ENCODE assay signal across 8 mouse cellular contexts in the genomic region with DNA sequence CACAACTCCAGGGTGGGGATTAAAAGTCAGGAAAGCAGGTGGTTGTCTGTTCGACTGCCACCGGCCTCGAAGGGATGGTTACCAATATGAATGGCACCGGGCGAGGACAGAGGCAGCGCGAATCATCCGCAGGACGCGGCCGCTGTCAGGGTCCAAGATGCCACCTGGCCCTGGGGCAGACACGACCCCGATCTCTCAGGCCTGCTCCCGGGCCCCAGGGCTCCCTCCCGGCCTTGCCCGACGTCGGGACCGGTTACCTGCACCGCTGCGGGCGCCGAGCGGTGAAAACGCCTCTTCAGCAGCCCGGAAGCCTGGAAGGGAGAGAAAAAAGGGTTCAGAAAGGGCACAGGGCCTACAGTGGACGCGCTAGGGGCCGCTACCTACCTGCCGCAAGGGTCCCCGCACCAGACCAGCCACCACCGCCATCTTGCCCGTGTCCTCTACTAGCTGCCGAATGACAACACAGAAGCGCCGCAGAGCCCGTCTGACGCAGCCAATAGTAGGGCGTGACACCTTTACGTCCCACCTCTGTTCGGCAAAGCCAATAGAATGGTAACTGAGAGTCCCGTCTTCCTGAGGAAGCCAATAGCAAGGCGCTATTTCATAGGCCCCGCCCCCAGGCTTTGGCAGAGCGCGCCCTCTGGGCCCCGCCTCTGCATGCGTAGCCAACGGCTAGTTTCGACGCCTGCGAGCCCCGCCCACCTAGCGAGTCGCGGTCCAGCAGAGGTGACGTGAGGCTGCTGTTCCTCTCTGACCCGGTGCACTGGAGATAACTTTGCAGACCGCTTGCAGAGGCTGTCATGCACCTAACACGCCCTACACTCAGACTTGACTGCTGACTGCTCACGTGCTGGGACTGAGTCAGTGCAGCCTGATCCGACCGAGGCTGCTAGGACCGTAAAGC. TPM values are rescaled to one million over a fixed set of nuclear protein-coding genes. Genes with fewer than 3 reads are reported as not detected.
DNase-seq lines count a peak whose midpoint lies in the region; ATAC-seq and TF ChIP-seq lines count a peak whose summit lies in the region.

A gene (minus strand): TSS at position 519 of the 904 bp plus-strand sequence.

- peak within 1 kb of the TSS; percentile 99 for H3ac ChIP-seq in C2C12 (ENCODE audit: control insufficient read depth, insufficient read length, low read depth)
- H3ac ChIP-seq in myocyte (ENCODE audit: control insufficient read depth, insufficient read length) = peak within 1 kb of the TSS; percentile 26

- no peaks in the 10 kb centered on the region for H3K27me3 ChIP-seq in C2C12 (ENCODE audit: control insufficient read depth, insufficient read depth, insufficient read length)
- no peaks in the 10 kb centered on the region for H3K27me3 ChIP-seq in erythroblast, embryonic 14.5 days (ENCODE audit: control insufficient read depth)
- no peaks in the 10 kb centered on the region for H3K27me3 ChIP-seq in heart, embryonic 11.5 days (ENCODE audit: control insufficient read depth, insufficient read depth, low read length)
- no peaks in the 10 kb centered on the region for H3K27me3 ChIP-seq in kidney, embryonic 16.5 days (ENCODE audit: insufficient read depth, low read length)
- no peaks in the 10 kb centered on the region for H3K27me3 ChIP-seq in liver, adult 2 months (ENCODE audit: control insufficient read depth, insufficient read depth, low read length)
- H3K27me3 ChIP-seq in myocyte (ENCODE audit: control insufficient read depth, insufficient read depth, insufficient read length) = no peaks in the 10 kb centered on the region
- H3K27me3 ChIP-seq in splenic B cell, adult 2 months (ENCODE audit: control insufficient read depth, insufficient read depth, low read length, poor library complexity, severe bottlenecking) = no peaks in the 10 kb centered on the region

- peaks cover 23% of the 10 kb centered on the region for H3K36me3 ChIP-seq in C2C12 (ENCODE audit: control insufficient read depth, insufficient read depth)
- peaks cover 38% of the 10 kb centered on the region for H3K36me3 ChIP-seq in erythroblast, embryonic 14.5 days (ENCODE audit: control insufficient read depth)
- H3K36me3 ChIP-seq in heart, embryonic 11.5 days (ENCODE audit: control insufficient read depth, insufficient read depth, low read length) = peaks cover 13% of the 10 kb centered on the region; the same call in 1 of the 2 replicates
- peaks cover 27% of the 10 kb centered on the region for H3K36me3 ChIP-seq in kidney, embryonic 16.5 days (ENCODE audit: insufficient read depth, low read length)
- peaks cover 27% of the 10 kb centered on the region; the same call in 1 of the 2 replicates for H3K36me3 ChIP-seq in liver, adult 2 months (ENCODE audit: control insufficient read depth, insufficient read depth, low read length)
- peaks cover 15% of the 10 kb centered on the region for H3K36me3 ChIP-seq in myocyte (ENCODE audit: control insufficient read depth, insufficient read depth)
- peaks cover 12% of the 10 kb centered on the region for H3K36me3 ChIP-seq in splenic B cell, adult 2 months (ENCODE audit: control insufficient read depth, insufficient read depth, low read length, poor library complexity, severe bottlenecking)

- peak; percentile 64; the same call in 1 of the 2 replicates for TF ChIP-seq POLR2A in brain, embryonic 14.5 days (IDR thresholded peaks at IDR 0.05; ENCODE audit: borderline replicate concordance, extremely low read depth, insufficient read depth, insufficient read length, poor library complexity, severe bottlenecking)
- peak; percentile 94 for TF ChIP-seq POLR2A in liver, adult 2 months (IDR thresholded peaks at IDR 0.05; ENCODE audit: extremely low read depth, insufficient read depth, low read length)
- TF ChIP-seq POLR2A in myocyte (IDR thresholded peaks at IDR 0.05; ENCODE audit: insufficient read length, low read depth) = peak; percentile 67

- peaks cover 8% of the 10 kb centered on the region for H3K79me3 ChIP-seq in C2C12 (ENCODE audit: low read depth)

- H3K9me3 ChIP-seq in erythroblast, embryonic 14.5 days (ENCODE audit: control insufficient read depth, low read length) = no peaks in the 10 kb centered on the region
- H3K9me3 ChIP-seq in heart, embryonic 11.5 days (replicated peaks; ENCODE audit: control insufficient read depth, low read length) = no peaks in the 10 kb centered on the region
- H3K9me3 ChIP-seq in kidney, embryonic 16.5 days (ENCODE audit: low read length) = no peaks in the 10 kb centered on the region

- peak; percentile 100 for DNase-seq in brain, embryonic 14.5 days (ENCODE audit: low read depth)
- DNase-seq in liver, adult 2 months (ENCODE audit: extremely low read depth, low read depth, low spot score) = peak; percentile 99
- peak; percentile 99 for DNase-seq in splenic B cell, adult 2 months (ENCODE audit: low read depth, low spot score)

- WGBS in heart, embryonic 11.5 days (ENCODE audit: insufficient replicate concordance) = under 1% methylated on average over 63 of the region's 64 CpGs
- 1% methylated on average over 64 of the region's 64 CpGs for WGBS in kidney, embryonic 16.5 days
- 1% methylated on average over 64 of the region's 64 CpGs for WGBS in liver, adult 2 months

- H3K9ac ChIP-seq in heart, embryonic 11.5 days (ENCODE audit: low read depth, low read length) = peak within 1 kb of the TSS; percentile 98
- H3K9ac ChIP-seq in kidney, embryonic 16.5 days (replicated peaks; ENCODE audit: low read length) = peak within 1 kb of the TSS; percentile 97
- peak within 1 kb of the TSS; percentile 98 for H3K9ac ChIP-seq in liver, adult 2 months (ENCODE audit: low read depth, low read length)

- peaks cover 28% of the 10 kb centered on the region for H3K4me1 ChIP-seq in erythroblast, embryonic 14.5 days (ENCODE audit: control insufficient read depth)
- H3K4me1 ChIP-seq in heart, embryonic 11.5 days (ENCODE audit: control insufficient read depth, insufficient read depth, low read length) = peaks cover 6% of the 10 kb centered on the region
- H3K4me1 ChIP-seq in kidney, embryonic 16.5 days (ENCODE audit: insufficient read depth, low read length) = peaks cover 12% of the 10 kb centered on the region
- peaks cover 11% of the 10 kb centered on the region for H3K4me1 ChIP-seq in liver, adult 2 months (ENCODE audit: control insufficient read depth, insufficient read depth, low read length)

- H3K4me2 ChIP-seq in heart, embryonic 11.5 days = peak within 1 kb of the TSS; percentile 79
- peak within 1 kb of the TSS; percentile 95 for H3K4me2 ChIP-seq in kidney, embryonic 16.5 days (replicated peaks; ENCODE audit: low read depth, low read length)
- H3K4me2 ChIP-seq in myocyte (ENCODE audit: low read depth) = peak within 1 kb of the TSS; percentile 94

- TF ChIP-seq CTCF in C2C12 (IDR thresholded peaks at IDR 0.05; ENCODE audit: control insufficient read depth, insufficient read depth, insufficient read length) = no peak
- TF ChIP-seq CTCF in brain, embryonic 14.5 days (IDR thresholded peaks at IDR 0.05; ENCODE audit: borderline replicate concordance, extremely low read depth, insufficient read depth, insufficient read length) = no peak
- TF ChIP-seq CTCF in liver, adult 2 months (IDR thresholded peaks at IDR 0.05; ENCODE audit: low read depth, low read length) = 0 out of 2 replicates have a peak, but pooled peaks have one; percentile 3

- H3K4me3 ChIP-seq in C2C12 (ENCODE audit: insufficient read depth, poor library complexity, severe bottlenecking) (peak within 1 kb of the TSS; percentile 89), myocyte (peak within 1 kb of the TSS; percentile 82)
- peak within 1 kb of the TSS; percentile 99 for H3K4me3 ChIP-seq in erythroblast, embryonic 14.5 days (replicated peaks)
- H3K4me3 ChIP-seq in heart, embryonic 11.5 days (ENCODE audit: low read depth, low read length) = peak within 1 kb of the TSS; percentile 86
- H3K4me3 ChIP-seq in kidney, embryonic 16.5 days (ENCODE audit: low read length) = peak within 1 kb of the TSS; percentile 100
- peak within 1 kb of the TSS; percentile 90 for H3K4me3 ChIP-seq in liver, adult 2 months (ENCODE audit: insufficient read depth, low read depth, low read length)

- H3K27ac ChIP-seq in heart, embryonic 11.5 days (ENCODE audit: low read depth, low read length) = peak within 1 kb of the TSS; percentile 95
- peak within 1 kb of the TSS; percentile 89 for H3K27ac ChIP-seq in kidney, embryonic 16.5 days (ENCODE audit: low read length)
- H3K27ac ChIP-seq in liver, adult 2 months (replicated peaks; ENCODE audit: insufficient read depth, low read depth, low read length) = peak within 1 kb of the TSS; percentile 91

- H3K79me2 ChIP-seq in C2C12 (ENCODE audit: control insufficient read depth, insufficient read depth) (peaks cover 19% of the 10 kb centered on the region), myocyte (ENCODE audit: control insufficient read depth, insufficient read depth) (peaks cover 15% of the 10 kb centered on the region)
- H3K79me2 ChIP-seq in liver, adult 2 months (ENCODE audit: control insufficient read depth, insufficient read depth, low read length) = peaks cover 8% of the 10 kb centered on the region; the same call in 1 of the 2 replicates

- ATAC-seq in heart, embryonic 11.5 days (replicated peaks; ENCODE audit: insufficient number of reproducible peaks, low FRiP score, low TSS enrichment) = peak; percentile 99
- ATAC-seq in kidney, embryonic 16.5 days (ENCODE audit: low FRiP score, low TSS enrichment) = peak; percentile 100

TF ChIP-seq in C2C12, 6 proteins besides CTCF, POLR2A, EP300 and RAD21:
- TF ChIP-seq CEBPB (IDR thresholded peaks at IDR 0.05; ENCODE audit: low read depth) (no peak), FOSL1 (IDR thresholded peaks at IDR 0.05; ENCODE audit: insufficient read depth, low read length, poor library complexity, severe bottlenecking) (no peak), MAX (IDR thresholded peaks at IDR 0.05) (peak; percentile 61)

TF ChIP-seq in myocyte, 11 proteins besides CTCF, POLR2A, EP300 and RAD21:
- TF ChIP-seq POLR2AphosphoS2 (IDR thresholded peaks at IDR 0.05; ENCODE audit: insufficient read length, low read depth) = peak; percentile 87
- no peak for TF ChIP-seq SRF (IDR thresholded peaks at IDR 0.05; ENCODE audit: control insufficient read depth, insufficient read length, low read depth)
- no peak for TF ChIP-seq MYOG (IDR thresholded peaks at IDR 0.05; ENCODE audit: control insufficient read depth in 1 of 3, insufficient read depth in 1 of 3, insufficient read length in 2 of 3, low read depth in 2 of 3)

RNA-seq across cellular contexts. Expression of the gene that starts here (rescaled TPM):
- 127 TPM for polyA plus RNA-seq in C2C12 (2012; fragmentation: generic; extraction: Trizol)
- 158 and 181 TPM in 2 replicates for polyA plus RNA-seq in brain, embryonic 14.5 days (2012; rRNA removed)
- polyA plus RNA-seq in erythroblast, embryonic 14.5 days (2012) = 4.1 and 7.8 TPM in 2 replicates
- 413 and 460 TPM in 2 replicates for polyA plus RNA-seq in heart, embryonic 11.5 days (2014; fragmentation: Nextera tagmentation; extraction: Ambion mirVana)
- 267 and 278 TPM in 2 replicates for polyA plus RNA-seq in kidney, embryonic 16.5 days (2015; fragmentation: Nextera tagmentation; extraction: Ambion mirVana)
- 138 and 177 TPM in 2 replicates for total RNA-seq in liver, adult 2 months (2014; rRNA removed)
- 53.3 and 62.8 TPM in 2 replicates for polyA plus RNA-seq in liver, adult 2 months (2012; rRNA removed)
- 193 TPM for polyA plus RNA-seq in myocyte (2012; fragmentation: generic; extraction: Trizol)

Comparison
In these comparisons a context has a peak if more than half of its experiments do, and no peak if none do; other contexts are left out.
1. Peak in every context shown above with its lines: DNase-seq, ATAC-seq, H3K4me3 ChIP-seq and H3K27ac ChIP-seq.